ENCODE assay signal across 8 mouse cellular contexts in the genomic region with DNA sequence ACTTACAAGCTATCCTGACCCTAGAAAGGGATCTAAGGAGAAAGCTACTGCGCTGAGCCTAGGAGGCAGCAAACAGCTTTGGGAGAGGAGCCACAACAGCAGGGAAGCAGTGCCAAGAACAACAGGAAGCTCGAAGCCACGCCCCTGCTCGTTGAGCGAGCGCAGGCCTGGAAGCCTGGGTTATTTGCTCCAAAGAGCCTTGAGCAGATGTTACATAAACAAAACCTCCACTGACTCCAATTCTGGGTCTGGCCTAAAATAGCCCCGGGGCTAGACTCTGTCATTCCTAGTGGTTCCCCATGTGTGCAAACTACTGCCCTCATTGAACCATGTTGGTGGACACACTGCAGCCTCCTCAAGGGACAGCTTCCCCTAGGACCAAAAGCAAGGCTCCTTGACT.
DNase-seq lines count a peak whose midpoint lies in the region; ATAC-seq and TF ChIP-seq lines count a peak whose summit lies in the region.

No protein-coding gene starts in this region.

- 0 out of 2 replicates have a peak overlapping the region, but pooled peaks have one; percentile 22 for H3K9ac ChIP-seq in hindbrain, embryonic 14.5 days
- no peak overlapping the region for H3K9ac ChIP-seq in lung, postnatal 0 days (replicated peaks; ENCODE audit: low read depth)

- 2% methylated on average over 7 of the region's 7 CpGs for WGBS in hindbrain, embryonic 14.5 days
- WGBS in lung, postnatal 0 days: 3% methylated on average over 7 of the region's 7 CpGs

- TF ChIP-seq CTCF in lung, postnatal 0 days (IDR thresholded peaks at IDR 0.05): peak; percentile 65

- H3K36me3 ChIP-seq in hindbrain, embryonic 14.5 days (replicated peaks; ENCODE audit: control insufficient read depth, insufficient read depth): no peaks in the 10 kb centered on the region
- no peaks in the 10 kb centered on the region for H3K36me3 ChIP-seq in lung, postnatal 0 days (ENCODE audit: insufficient read depth, low read length)

- H3K27ac ChIP-seq in hindbrain, embryonic 14.5 days: peak overlapping the region; percentile 33; the same call in 1 of the 2 replicates
- H3K27ac ChIP-seq in lung, postnatal 0 days (ENCODE audit: low read length): peak overlapping the region; percentile 84

- H3K4me3 ChIP-seq in hindbrain, embryonic 14.5 days (replicated peaks; ENCODE audit: low read length): no peak overlapping the region
- no peak overlapping the region for H3K4me3 ChIP-seq in lung, postnatal 0 days (ENCODE audit: low read depth, low read length)

- ATAC-seq in hindbrain, embryonic 14.5 days (ENCODE audit: low FRiP score): peak; percentile 79; the same call in 1 of the 2 replicates
- peak; percentile 92 for ATAC-seq in lung, postnatal 0 days
- ATAC-seq in monocyte, adult 5-6 weeks (replicated peaks; ENCODE audit: insufficient number of reproducible peaks, low FRiP score, low TSS enrichment, poor library complexity, severe bottlenecking): no peak

- H3K27me3 ChIP-seq in hindbrain, embryonic 14.5 days (ENCODE audit: control insufficient read depth, insufficient read depth, low read length): no peaks in the 10 kb centered on the region
- H3K27me3 ChIP-seq in lung, postnatal 0 days (replicated peaks; ENCODE audit: insufficient read depth, low read length): no peaks in the 10 kb centered on the region

- peak overlapping the region; percentile 29 for H3K4me2 ChIP-seq in hindbrain, embryonic 14.5 days (replicated peaks)
- H3K4me2 ChIP-seq in lung, postnatal 0 days (replicated peaks; ENCODE audit: low read depth, low read length): peak overlapping the region; percentile 1; the same call in 1 of the 2 replicates

- peak; percentile 87 for DNase-seq in ZHBTc4 (ENCODE audit: low read depth, low spot score)
- DNase-seq in embryo, embryonic 10 days (ENCODE audit: low spot score): peak; percentile 86
- DNase-seq in gastrocnemius, adult 8-10 months (ENCODE audit: low spot score in 2 of 2): peak; percentile 77 to 90
- DNase-seq in hindbrain, embryonic 14.5 days (ENCODE audit: low spot score): peak; percentile 64
- peak; percentile 33 to 41 for DNase-seq in layer of hippocampus, postnatal 36 days
- DNase-seq in lung, postnatal 0 days (ENCODE audit: low spot score): peak; percentile 95
- peak; percentile 17 for DNase-seq in retina, postnatal 7 days (ENCODE audit: low read depth, low spot score)

- no peaks in the 10 kb centered on the region for H3K9me3 ChIP-seq in hindbrain, embryonic 14.5 days (ENCODE audit: control insufficient read depth, low read length)
- no peaks in the 10 kb centered on the region for H3K9me3 ChIP-seq in lung, postnatal 0 days (ENCODE audit: low read length)

- peaks cover 12% of the 10 kb centered on the region; the same call in 1 of the 2 replicates for H3K4me1 ChIP-seq in hindbrain, embryonic 14.5 days (replicated peaks; ENCODE audit: control insufficient read depth, insufficient read depth, low read length)
- H3K4me1 ChIP-seq in lung, postnatal 0 days (ENCODE audit: insufficient read depth, low read depth, low read length): peaks cover 3% of the 10 kb centered on the region; the same call in 1 of the 2 replicates

- no peak for TF ChIP-seq EP300 in lung, postnatal 0 days (IDR thresholded peaks at IDR 0.05)

Comparison
In these comparisons a context has a peak if more than half of its experiments do, and no peak if none do; other contexts are left out.
1. DNase-seq: peak in every context shown above with its lines; median percentile 95 in lung, postnatal 0 days; 87 in ZHBTc4; 86 in embryo, embryonic 10 days; 84 in gastrocnemius, adult 8-10 months; 64 in hindbrain, embryonic 14.5 days; 37 in layer of hippocampus, postnatal 36 days; 17 in retina, postnatal 7 days.